Mouse (Mus musculus) forebrain, postnatal 0 days (tissue): ENCODE measurements around the gene Bsg. TPM values are rescaled to one million over a fixed set of nuclear protein-coding genes. Genes with fewer than 3 reads are reported as not detected.

Experiments
- ATAC-seq: fragments of 200-750 bp; cut with Nextera tagmentation; 2 replicates; pipeline ENCODE4 v1.8.0; 2017; ENCODE audit warnings: mild to moderate bottlenecking, moderate library complexity
- DNase-seq: peaks from one replicate; pipeline ENCODE4 v3.0.0-alpha.2; 2015
- H3K27ac ChIP-seq: fragments of 300-500 bp; sonication (generic); 2 replicates; pipeline ENCODE4 v1.5.1; 2014; ENCODE audit warnings: low read depth, mild to moderate bottlenecking, antibody characterized with exemption, low read length, moderate library complexity, mixed read lengths
- H3K27me3 ChIP-seq: fragments of 300-500 bp; sonication (generic); 2 replicates; pipeline ENCODE4 v1.6.1; 2014; ENCODE audit warnings: mild to moderate bottlenecking, low read length, mixed read lengths; ENCODE audit not compliant: insufficient read depth
- H3K36me3 ChIP-seq: fragments of 300-500 bp; sonication (generic); 2 replicates; pipeline ENCODE4 v1.6.1; 2014; ENCODE audit warnings: mild to moderate bottlenecking, moderate library complexity; ENCODE audit not compliant: insufficient read depth
- H3K4me1 ChIP-seq: fragments of 300-500 bp; sonication (generic); 2 replicates; pipeline ENCODE4 v1.6.1; 2014; ENCODE audit warnings: antibody characterized with exemption; ENCODE audit not compliant: insufficient read depth
- H3K4me2 ChIP-seq: fragments of 300-500 bp; sonication (generic); 2 replicates; pipeline ENCODE4 v1.6.1; 2014; ENCODE audit warnings: low read depth, mild to moderate bottlenecking, moderate library complexity
- H3K4me3 ChIP-seq: fragments of 300-500 bp; sonication (generic); 2 replicates; pipeline ENCODE4 v1.5.1; 2014; ENCODE audit warnings: low read depth, low read length, mixed read lengths
- H3K9ac ChIP-seq: fragments of 300-500 bp; sonication (generic); 2 replicates; pipeline ENCODE4 v1.6.1; 2014; ENCODE audit warnings: mild to moderate bottlenecking
- H3K9me3 ChIP-seq: fragments of 300-500 bp; sonication (generic); 2 replicates; pipeline ENCODE4 v1.6.1; 2016; ENCODE audit warnings: low read length
- CTCF ChIP-seq: sonication (generic); IDR thresholded peaks from 2 replicates; pipeline ENCODE4 v1.5.1; 2016; ENCODE audit warnings: antibody characterized with exemption, control low read depth, low read depth
- WGBS: fragments of 180-500 bp; shearing (Covaris S2); extraction: QIAGEN DNeasy Blood & Tissue Kit; methylation state at CpG from one replicate; pipeline ENCODE4 v1.1.7; 2014; 5-methylcytosine and 5-hydroxymethylcytosine counted together
- polyA plus RNA-seq: library from polyadenylated mRNA; unstranded; fragments of >200 nt; fragmentation: Nextera tagmentation; extraction: Ambion mirVana; gene quantifications from 2 replicates; pipeline ENCODE4 v1.2.1, GENCODE M21; 2015
- total RNA-seq: library from RNA; depleted of rRNA; stranded (reverse); fragments of >200 nt; gene quantifications from 2 replicates; pipeline ENCODE4 v1.2.3, GENCODE M21; 2014

Bsg gene
- total and polyA plus RNA-seq, 2 experiments from 2014 or later, result 960 to 1,046 TPM

GRCm38 (mm10) chr10:79688720-79689119, 15.6 kb upstream of the Bsg start, which contains the start of gene Gzmm:
TSS of gene Gzmm (plus strand) at chr10:79689020.
- peaks cover 54% of the 10 kb centered on the region for H3K36me3 ChIP-seq
- no peak for DNase-seq
- ATAC-seq, result no peak
- H3K27me3 ChIP-seq, result no peaks in the 10 kb centered on the region
- 73% methylated on average over 4 of the region's 4 CpGs for WGBS
- H3K4me2 ChIP-seq, result no peak within 1 kb of the TSS
- TF ChIP-seq CTCF, result no peak
- no peak within 1 kb of the TSS for H3K4me3 ChIP-seq
- H3K9me3 ChIP-seq, result no peaks in the 10 kb centered on the region
- H3K27ac ChIP-seq, result no peak within 1 kb of the TSS
- H3K9ac ChIP-seq, result no peak within 1 kb of the TSS
- 0 out of 2 replicates have a peak, but pooled peaks cover 3% of the 10 kb centered on the region for H3K4me1 ChIP-seq

GRCm38 (mm10) chr10:79689178-79689577, 15.1 kb upstream of the Bsg start:
- Histone ChIP-seq H3K4me3 (no peak overlapping the region), H3K27me3 (no peaks in the 10 kb centered on the region), H3K36me3 (peaks cover 54% of the 10 kb centered on the region), H3K4me1 (no peaks in the 10 kb centered on the region), H3K9ac (no peak overlapping the region), H3K27ac (no peak overlapping the region), H3K9me3 (no peaks in the 10 kb centered on the region), H3K4me2 (no peak overlapping the region)
- no peak for TF ChIP-seq CTCF
- 97% methylated on average over 3 of the region's 3 CpGs for WGBS
- ATAC-seq (0 out of 2 replicates have a peak, but pooled peaks have one; percentile 7), DNase-seq (no peak)

GRCm38 (mm10) chr10:79691986-79692548, 12.2 kb upstream of the Bsg start:
- no peak overlapping the region for H3K9ac ChIP-seq
- no peak overlapping the region for H3K27ac ChIP-seq
- no peak overlapping the region for H3K4me3 ChIP-seq
- peaks cover 28% of the 10 kb centered on the region for H3K36me3 ChIP-seq
- no peaks in the 10 kb centered on the region for H3K9me3 ChIP-seq
- H3K4me2 ChIP-seq, result no peak overlapping the region
- ATAC-seq (no peak), DNase-seq (no peak)
- no peaks in the 10 kb centered on the region for H3K27me3 ChIP-seq
- TF ChIP-seq CTCF, result peak; percentile 43
- 91% methylated on average over 2 of the region's 2 CpGs for WGBS
- peaks cover 6% of the 10 kb centered on the region; the same call in 1 of the 2 replicates for H3K4me1 ChIP-seq

GRCm38 (mm10) chr10:79693580-79694378, 10.5 kb upstream of the Bsg start:
- no peak overlapping the region for H3K9ac ChIP-seq
- WGBS, result 76% methylated on average over 12 of the region's 12 CpGs
- H3K27ac ChIP-seq, result no peak overlapping the region
- H3K9me3 ChIP-seq, result no peaks in the 10 kb centered on the region
- no peaks in the 10 kb centered on the region for H3K27me3 ChIP-seq
- DNase-seq (no peak), ATAC-seq (no peak)
- peaks cover 11% of the 10 kb centered on the region for H3K36me3 ChIP-seq
- H3K4me1 ChIP-seq, result peaks cover 6% of the 10 kb centered on the region; the same call in 1 of the 2 replicates
- TF ChIP-seq CTCF, result no peak
- no peak overlapping the region for H3K4me2 ChIP-seq
- H3K4me3 ChIP-seq, result no peak overlapping the region

GRCm38 (mm10) chr10:79694379-79694655, 10.0 kb upstream of the Bsg start:
- WGBS, result 76% methylated on average over 6 of the region's 6 CpGs
- H3K27me3 ChIP-seq, result no peaks in the 10 kb centered on the region
- no peak overlapping the region for H3K4me3 ChIP-seq
- peaks cover 6% of the 10 kb centered on the region; the same call in 1 of the 2 replicates for H3K4me1 ChIP-seq
- no peak overlapping the region for H3K4me2 ChIP-seq
- no peak for TF ChIP-seq CTCF
- H3K36me3 ChIP-seq, result peaks cover 6% of the 10 kb centered on the region
- ATAC-seq (no peak), DNase-seq (no peak)
- no peak overlapping the region for H3K9ac ChIP-seq
- no peak overlapping the region for H3K27ac ChIP-seq
- no peaks in the 10 kb centered on the region for H3K9me3 ChIP-seq

GRCm38 (mm10) chr10:79695231-79696128, 8.8 kb upstream of the Bsg start:
- DNase-seq (peak; percentile 57), ATAC-seq (peak; percentile 21; the same call in 1 of the 2 replicates)
- Histone ChIP-seq H3K4me2 (no peak overlapping the region), H3K9ac (no peak overlapping the region), H3K4me1 (peaks cover 6% of the 10 kb centered on the region; the same call in 1 of the 2 replicates), H3K9me3 (no peaks in the 10 kb centered on the region), H3K27me3 (no peaks in the 10 kb centered on the region), H3K27ac (no peak overlapping the region), H3K36me3 (no peaks in the 10 kb centered on the region), H3K4me3 (no peak overlapping the region)
- peak; percentile 80 for TF ChIP-seq CTCF
- 58% methylated on average over 13 of the region's 13 CpGs for WGBS
